Mouse (Mus musculus) frontal cortex, postnatal 10 days (tissue): ENCODE measurements around the gene Rgs3.

Experiments
- DNase-seq, 2 experiments: peaks; one replicate each; pipeline ENCODE4 v3.0.0; 2022; ENCODE audit warnings: low spot score in 2 of 2, mixed read lengths in 1 of 2

Gene Rgs3

GRCm38 (mm10) chr4:62627331-62627730 lies 67.7 kb downstream of the Rgs3 start:
- DNase-seq: no peak

- no peak for DNase-seq
Observed at GRCm38 (mm10) chr4:62628547-62628946, 68.9 kb downstream of the Rgs3 start.

- DNase-seq: no peak
Observed at GRCm38 (mm10) chr4:62629461-62629860, 69.8 kb downstream of the Rgs3 start.

GRCm38 (mm10) chr4:62629905-62630304 lies 70.3 kb downstream of the Rgs3 start:
- DNase-seq: no peak

- no peak for DNase-seq
Observed at GRCm38 (mm10) chr4:62633243-62633642, 73.6 kb downstream of the Rgs3 start.

GRCm38 (mm10) chr4:62634054-62634591 lies 74.5 kb downstream of the Rgs3 start:
- DNase-seq: no peak

GRCm38 (mm10) chr4:62634840-62635239 lies 75.2 kb downstream of the Rgs3 start:
- no peak for DNase-seq

GRCm38 (mm10) chr4:62636047-62636446 lies 76.4 kb downstream of the Rgs3 start:
- DNase-seq: no peak

- no peak for DNase-seq
Observed at GRCm38 (mm10) chr4:62637856-62638604, 78.4 kb downstream of the Rgs3 start.

- no peak for DNase-seq
Observed at GRCm38 (mm10) chr4:62640496-62641229, 81.0 kb downstream of the Rgs3 start.

- no peak for DNase-seq
Observed at GRCm38 (mm10) chr4:62641230-62641589, 81.6 kb downstream of the Rgs3 start.

- no peak for DNase-seq
Observed at GRCm38 (mm10) chr4:62641656-62642055, 82.0 kb downstream of the Rgs3 start.

- DNase-seq: no peak
Observed at GRCm38 (mm10) chr4:62643401-62643800, 83.8 kb downstream of the Rgs3 start.

- DNase-seq: no peak
Observed at GRCm38 (mm10) chr4:62644031-62644793, 84.6 kb downstream of the Rgs3 start.

GRCm38 (mm10) chr4:62646556-62647248 lies 87.1 kb downstream of the Rgs3 start:
- no peak for DNase-seq

- DNase-seq: no peak
Observed at GRCm38 (mm10) chr4:62648848-62649247, 89.2 kb downstream of the Rgs3 start.

GRCm38 (mm10) chr4:62649536-62650230 lies 90.0 kb downstream of the Rgs3 start:
- DNase-seq: no peak

GRCm38 (mm10) chr4:62651179-62651760 lies 91.6 kb downstream of the Rgs3 start:
- DNase-seq: no peak

GRCm38 (mm10) chr4:62652215-62652614 lies 92.6 kb downstream of the Rgs3 start:
- no peak for DNase-seq

GRCm38 (mm10) chr4:62652921-62653757 lies 93.5 kb downstream of the Rgs3 start:
- DNase-seq: no peak
